Mouse (Mus musculus): ENCODE results near the gene Olfr402. TPM values are rescaled to one million over a fixed set of nuclear protein-coding genes. Genes with fewer than 3 reads are reported as not detected.
"Not testable (repeated sequence)": the region's sequence is repeated elsewhere in the genome, so short reads cannot be mapped to it uniquely, and the experiment has no call there.

Olfr402 gene
- not detected in 2 replicates for polyA plus RNA-seq (2011; ENCODE audit: insufficient read length, low read depth, missing spikeins)

GRCm38 (mm10) chr11:74153229-74153628 lies at the start of gene Olfr402:
Olfr402 (plus strand) TSS chr11:74153529.
- no peak within 1 kb of the TSS for H3K27ac ChIP-seq (ENCODE audit: insufficient read depth, low read length)
- no peaks in the 10 kb centered on the region for H3K4me1 ChIP-seq (ENCODE audit: control insufficient read depth, insufficient read depth, low read length)
- TF ChIP-seq POLR2A (IDR thresholded peaks at IDR 0.05; ENCODE audit: low read depth, low read length) (no peak), CTCF (IDR thresholded peaks at IDR 0.05; ENCODE audit: borderline replicate concordance, insufficient read depth, low read length) (no peak)
- no peak within 1 kb of the TSS for H3K4me3 ChIP-seq (ENCODE audit: insufficient read depth, low read length)

DNA sequence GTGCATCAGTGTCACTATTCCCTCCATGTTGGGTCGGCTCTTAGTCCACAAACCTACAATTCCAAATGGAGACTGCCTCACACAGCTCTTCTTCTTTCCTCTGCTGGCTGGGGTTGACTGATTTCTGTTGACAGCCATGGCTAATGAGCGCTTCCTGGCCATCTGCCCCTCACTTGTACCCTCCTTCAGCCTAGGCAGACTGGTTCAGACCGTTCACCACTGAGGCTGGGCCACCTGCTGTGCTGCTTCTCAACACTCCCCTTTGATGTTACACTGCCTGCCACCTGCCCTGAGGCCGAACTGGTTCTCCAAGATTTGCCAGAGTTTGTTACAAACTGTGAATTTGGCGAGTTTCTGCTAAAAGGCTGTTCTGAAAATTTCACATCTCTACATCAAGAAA lies 48.3 kb upstream of the Olfr402 start:
- Histone ChIP-seq H3K4me3 (ENCODE audit: insufficient read depth, low read length) (no peak overlapping the region), H3K4me1 (ENCODE audit: control insufficient read depth, insufficient read depth, low read length) (no peaks in the 10 kb centered on the region), H3K27ac (ENCODE audit: insufficient read depth, low read length) (no peak overlapping the region)
- no peak for TF ChIP-seq CTCF (IDR thresholded peaks at IDR 0.05; ENCODE audit: borderline replicate concordance, insufficient read depth, low read length)

- TF ChIP-seq POLR2A (IDR thresholded peaks at IDR 0.05; ENCODE audit: low read depth, low read length) (no peak), CTCF (IDR thresholded peaks at IDR 0.05; ENCODE audit: borderline replicate concordance, insufficient read depth, low read length) (no peak)
- H3K4me1 ChIP-seq (ENCODE audit: control insufficient read depth, insufficient read depth, low read length) = no peaks in the 10 kb centered on the region
- no peak within 1 kb of the TSS for H3K27ac ChIP-seq (ENCODE audit: insufficient read depth, low read length)
- no peak within 1 kb of the TSS for H3K4me3 ChIP-seq (ENCODE audit: insufficient read depth, low read length)
Observed at GRCm38 (mm10) chr11:74113412-74113811, 39.9 kb upstream of the Olfr402 start, which contains the start of gene Olfr401. Olfr401 (plus strand) TSS chr11:74113712.

DNA sequence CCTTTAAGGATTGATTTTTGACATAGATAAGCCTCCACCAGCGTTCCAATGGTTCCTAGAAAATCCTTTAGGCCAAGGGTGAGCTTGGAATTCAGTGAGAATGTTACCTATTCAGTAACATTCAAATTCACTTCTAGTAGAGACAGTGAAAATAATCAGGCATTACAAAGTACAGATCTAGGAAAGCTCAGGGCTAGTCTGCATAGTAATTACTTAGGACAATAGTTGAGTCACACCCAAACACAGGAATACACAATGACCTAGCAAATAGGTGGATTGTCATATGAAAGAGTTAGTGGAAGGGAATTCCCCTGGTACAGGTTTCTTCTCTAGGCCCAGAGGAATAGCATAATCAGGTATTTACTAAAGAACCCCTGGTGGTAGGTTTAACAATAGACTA lies 13.3 kb upstream of the Olfr402 start:
- H3K27ac ChIP-seq (ENCODE audit: insufficient read depth, low read length); H3K4me1 ChIP-seq (ENCODE audit: control insufficient read depth, insufficient read depth, low read length); H3K4me3 ChIP-seq (ENCODE audit: insufficient read depth, low read length): not testable (repeated sequence)

DNA sequence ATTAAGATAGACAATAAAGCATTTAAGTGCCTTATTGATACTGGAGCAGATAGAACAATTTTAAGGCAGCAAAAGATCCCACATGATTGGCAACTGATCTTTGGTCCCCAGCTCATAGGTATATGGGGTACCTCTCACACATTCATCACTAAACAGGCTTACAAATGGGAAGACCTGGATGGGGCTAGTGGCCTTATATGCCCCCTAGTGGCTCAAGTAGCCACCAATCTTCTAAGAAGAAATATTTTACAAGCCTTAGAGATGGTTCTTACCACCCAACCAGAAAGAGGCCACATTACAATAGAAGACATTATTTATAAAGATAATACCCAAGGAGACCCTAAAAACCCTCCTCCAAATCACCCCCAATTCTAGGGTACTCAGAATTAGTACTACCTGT lies 7.5 kb upstream of the Olfr402 start:
- TF ChIP-seq CTCF (IDR thresholded peaks at IDR 0.05; ENCODE audit: borderline replicate concordance, insufficient read depth, low read length) (no peak), POLR2A (IDR thresholded peaks at IDR 0.05; ENCODE audit: low read depth, low read length) (no peak)
- Histone ChIP-seq H3K4me1 (ENCODE audit: control insufficient read depth, insufficient read depth, low read length) (no peaks in the 10 kb centered on the region), H3K27ac (ENCODE audit: insufficient read depth, low read length) (no peak overlapping the region), H3K4me3 (ENCODE audit: insufficient read depth, low read length) (no peak overlapping the region)

DNA sequence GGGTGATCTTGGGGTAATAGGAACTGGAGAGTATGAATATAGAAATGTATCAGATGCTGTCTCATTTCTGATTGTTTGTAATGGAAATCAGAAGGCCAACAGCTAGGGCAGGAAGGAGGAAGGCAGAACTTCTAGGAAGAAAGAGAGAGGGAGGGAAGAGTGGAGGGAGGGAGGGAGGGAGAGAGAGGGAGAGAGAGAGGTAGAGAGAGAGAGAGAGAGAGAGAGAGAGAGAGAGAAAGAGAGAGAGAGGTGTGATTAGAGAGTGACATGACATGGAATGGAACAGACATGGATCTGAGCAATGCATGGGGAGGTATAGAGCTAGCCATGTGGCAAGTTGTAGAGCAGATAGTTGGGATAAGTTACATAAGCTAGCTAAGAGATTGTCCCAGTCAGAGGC lies 15.4 kb downstream of the Olfr402 start:
- Histone ChIP-seq H3K27ac (ENCODE audit: insufficient read depth, low read length) (no peak overlapping the region), H3K4me1 (ENCODE audit: control insufficient read depth, insufficient read depth, low read length) (no peaks in the 10 kb centered on the region), H3K4me3 (ENCODE audit: insufficient read depth, low read length) (no peak overlapping the region)
- TF ChIP-seq POLR2A (IDR thresholded peaks at IDR 0.05; ENCODE audit: low read depth, low read length) (no peak), CTCF (IDR thresholded peaks at IDR 0.05; ENCODE audit: borderline replicate concordance, insufficient read depth, low read length) (no peak)

DNA sequence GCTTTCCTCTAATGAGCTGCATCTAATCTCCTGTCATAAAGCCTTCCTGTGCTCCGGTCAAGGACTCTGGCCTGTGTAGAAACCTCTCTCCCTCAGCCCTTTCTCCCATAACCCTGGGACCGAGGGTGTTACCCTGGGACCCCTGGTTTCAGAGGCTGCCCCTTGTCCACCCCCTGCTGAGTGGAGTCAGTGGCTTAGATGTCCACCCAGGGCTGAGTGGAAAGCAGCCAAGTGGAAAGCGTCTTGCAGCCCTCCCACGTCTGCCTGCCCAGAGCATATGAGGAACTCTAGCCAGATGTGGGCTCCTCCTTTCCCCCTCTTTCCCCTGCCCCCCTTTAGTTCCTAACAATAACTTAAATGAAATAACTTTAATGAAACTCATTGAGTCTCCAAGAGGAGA lies 29.8 kb downstream of the Olfr402 start:
- Histone ChIP-seq H3K4me3 (ENCODE audit: insufficient read depth, low read length) (no peak overlapping the region), H3K27ac (ENCODE audit: insufficient read depth, low read length) (no peak overlapping the region), H3K4me1 (ENCODE audit: control insufficient read depth, insufficient read depth, low read length) (no peaks in the 10 kb centered on the region)
- no peak for TF ChIP-seq CTCF (IDR thresholded peaks at IDR 0.05; ENCODE audit: borderline replicate concordance, insufficient read depth, low read length)
- no peak for TF ChIP-seq POLR2A (IDR thresholded peaks at IDR 0.05; ENCODE audit: low read depth, low read length)

DNA sequence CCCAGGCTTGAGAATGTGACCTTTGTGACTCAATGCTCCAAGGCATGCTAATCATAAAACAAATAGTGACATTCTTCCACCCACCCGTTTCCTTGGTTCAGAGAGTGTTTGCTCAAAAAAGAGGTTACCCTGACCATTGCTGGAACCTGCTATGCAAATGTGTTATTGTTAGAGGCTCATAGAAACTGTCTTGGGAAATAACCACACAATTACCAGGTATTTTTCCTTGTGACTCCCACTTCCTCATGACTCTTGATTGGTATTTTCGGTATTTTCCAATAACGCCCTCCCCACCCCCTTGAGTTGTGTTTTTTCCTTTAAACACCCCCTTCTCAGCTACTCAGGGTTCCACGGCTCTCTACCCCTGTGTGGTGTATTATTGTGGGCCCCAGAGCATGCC lies 30.4 kb downstream of the Olfr402 start:
- TF ChIP-seq POLR2A (IDR thresholded peaks at IDR 0.05; ENCODE audit: low read depth, low read length) (no peak), CTCF (IDR thresholded peaks at IDR 0.05; ENCODE audit: borderline replicate concordance, insufficient read depth, low read length) (no peak)
- Histone ChIP-seq H3K4me3 (ENCODE audit: insufficient read depth, low read length) (no peak overlapping the region), H3K27ac (ENCODE audit: insufficient read depth, low read length) (no peak overlapping the region), H3K4me1 (ENCODE audit: control insufficient read depth, insufficient read depth, low read length) (no peaks in the 10 kb centered on the region)

DNA sequence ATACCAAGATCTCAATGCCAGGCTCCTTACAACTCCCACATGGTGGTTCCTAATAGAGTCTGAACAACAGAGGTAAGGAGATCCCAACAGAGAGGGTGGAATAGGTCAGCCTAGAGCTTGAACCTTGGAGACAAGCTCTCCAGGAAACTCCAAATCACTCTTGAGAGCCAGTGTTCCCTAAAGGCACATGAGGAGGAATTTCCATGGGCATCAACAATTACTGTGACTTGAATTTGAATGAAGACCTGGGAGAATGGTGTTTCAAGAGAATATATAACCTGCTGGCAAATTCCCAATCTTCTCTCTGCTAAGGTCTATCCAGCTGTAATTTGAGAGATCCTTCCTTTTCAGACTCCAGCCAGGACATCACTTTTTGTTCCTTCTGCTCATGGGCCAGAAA lies 32.6 kb downstream of the Olfr402 start, which contains the start of gene Olfr403:
Olfr403 (plus strand) TSS at position 301 of the 400 bp plus-strand sequence.
- no peaks in the 10 kb centered on the region for H3K4me1 ChIP-seq (ENCODE audit: control insufficient read depth, insufficient read depth, low read length)

More for the DNA sequence above, 32.6 kb downstream of the Olfr402 start, which contains the start of gene Olfr403:
- TF ChIP-seq CTCF (IDR thresholded peaks at IDR 0.05; ENCODE audit: borderline replicate concordance, insufficient read depth, low read length) (no peak), POLR2A (IDR thresholded peaks at IDR 0.05; ENCODE audit: low read depth, low read length) (no peak)
- no peak within 1 kb of the TSS for H3K4me3 ChIP-seq (ENCODE audit: insufficient read depth, low read length)
- H3K27ac ChIP-seq (ENCODE audit: insufficient read depth, low read length) = no peak within 1 kb of the TSS

Other genes starting within 250 kb of the Olfr402 start
- not detected in 2 replicates for gene Olfr395, start 244.2 kb upstream of the Olfr402 start, polyA plus RNA-seq (2011; ENCODE audit: insufficient read length, low read depth, missing spikeins)
- gene Olfr23, start 216.9 kb upstream of the Olfr402 start, polyA plus RNA-seq (2011; ENCODE audit: insufficient read length, low read depth, missing spikeins) = not detected in 2 replicates
- gene Olfr397, start 192.7 kb upstream of the Olfr402 start, polyA plus RNA-seq (2011; ENCODE audit: insufficient read length, low read depth, missing spikeins) = not detected in 2 replicates
- gene Olfr398, start 163.1 kb upstream of the Olfr402 start, polyA plus RNA-seq (2011; ENCODE audit: insufficient read length, low read depth, missing spikeins) = not detected in 2 replicates
- not detected in 2 replicates for gene Olfr139, start 97.0 kb upstream of the Olfr402 start, polyA plus RNA-seq (2011; ENCODE audit: insufficient read length, low read depth, missing spikeins)
- not detected in 2 replicates for gene Olfr399, start 96.9 kb upstream of the Olfr402 start, polyA plus RNA-seq (2011; ENCODE audit: insufficient read length, low read depth, missing spikeins)
- not detected in 2 replicates for gene Zfp616, start 83.6 kb upstream of the Olfr402 start, polyA plus RNA-seq (2011; ENCODE audit: insufficient read length, low read depth, missing spikeins)
- gene Olfr401, start 39.8 kb upstream of the Olfr402 start, polyA plus RNA-seq (2011; ENCODE audit: insufficient read length, low read depth, missing spikeins) = not detected in 2 replicates
- not detected in 2 replicates for gene Olfr403, start 32.7 kb downstream of the Olfr402 start, polyA plus RNA-seq (2011; ENCODE audit: insufficient read length, low read depth, missing spikeins)
- not detected in 2 replicates for gene Olfr43, start 57.9 kb downstream of the Olfr402 start, polyA plus RNA-seq (2011; ENCODE audit: insufficient read length, low read depth, missing spikeins)
- gene Olfr406, start 106.3 kb downstream of the Olfr402 start, polyA plus RNA-seq (2011; ENCODE audit: insufficient read length, low read depth, missing spikeins) = not detected in 2 replicates
- gene Olfr59, start 130.2 kb downstream of the Olfr402 start, polyA plus RNA-seq (2011; ENCODE audit: insufficient read length, low read depth, missing spikeins) = not detected in 2 replicates
- gene Olfr410, start 184.5 kb downstream of the Olfr402 start, polyA plus RNA-seq (2011; ENCODE audit: insufficient read length, low read depth, missing spikeins) = not detected in 2 replicates
- not detected in 2 replicates for gene Olfr411, start 199.1 kb downstream of the Olfr402 start, polyA plus RNA-seq (2011; ENCODE audit: insufficient read length, low read depth, missing spikeins)
- not detected in 2 replicates for gene Olfr412, start 208.5 kb downstream of the Olfr402 start, polyA plus RNA-seq (2011; ENCODE audit: insufficient read length, low read depth, missing spikeins)

Data from embryonic fibroblast, embryonic 13.5 days (primary cell).